Mouse (Mus musculus) cerebellum, adult 9-10 months (tissue): ENCODE measurements around the gene Hsd11b2.
A peak's percentile ranks its signal among the peaks of the same experiment; 100 is the strongest.

Experiments
- DNase-seq: peaks from one replicate; pipeline ENCODE4 v3.0.0; 2022

Gene Hsd11b2

DNA sequence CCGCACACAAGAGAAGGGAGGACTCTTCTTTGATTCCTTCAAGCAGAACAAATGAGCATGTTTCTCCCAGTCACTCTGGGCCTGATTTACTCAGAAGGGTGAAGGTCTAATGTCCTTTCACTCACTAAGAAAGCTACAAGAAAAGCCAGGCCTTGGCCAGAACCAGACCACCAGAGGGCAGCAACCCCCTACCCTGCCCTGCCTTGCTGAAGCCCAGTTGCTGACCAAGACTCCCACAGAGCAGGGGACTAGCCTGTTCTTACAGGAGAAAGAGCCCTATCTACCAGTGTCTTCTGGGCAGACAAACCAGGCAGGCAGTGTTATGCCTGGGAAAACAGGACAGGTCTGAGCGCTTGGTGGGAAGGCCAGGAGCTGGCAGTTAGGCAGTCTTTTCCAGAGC lies 34.2 kb upstream of the Hsd11b2 start:
- DNase-seq = no peak

DNA sequence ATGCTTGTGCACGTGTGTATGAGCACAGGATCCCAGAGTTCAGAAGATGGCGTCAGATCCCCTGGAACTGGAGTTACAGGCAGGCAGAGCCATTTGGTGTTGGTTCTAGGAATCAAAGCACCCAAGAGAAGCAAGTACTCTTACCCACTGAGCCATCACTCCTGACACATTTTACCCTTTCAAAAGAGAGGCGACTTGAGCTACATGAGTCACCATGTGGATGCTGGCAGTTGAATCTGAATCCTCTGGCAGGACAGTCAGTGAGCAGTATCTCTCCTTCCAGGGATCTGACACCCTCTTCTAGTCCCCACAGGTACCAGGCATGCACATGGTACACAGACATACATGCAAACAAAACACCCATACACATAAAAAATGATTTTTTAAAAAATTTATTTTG lies 30.5 kb upstream of the Hsd11b2 start:
- no peak for DNase-seq

DNA sequence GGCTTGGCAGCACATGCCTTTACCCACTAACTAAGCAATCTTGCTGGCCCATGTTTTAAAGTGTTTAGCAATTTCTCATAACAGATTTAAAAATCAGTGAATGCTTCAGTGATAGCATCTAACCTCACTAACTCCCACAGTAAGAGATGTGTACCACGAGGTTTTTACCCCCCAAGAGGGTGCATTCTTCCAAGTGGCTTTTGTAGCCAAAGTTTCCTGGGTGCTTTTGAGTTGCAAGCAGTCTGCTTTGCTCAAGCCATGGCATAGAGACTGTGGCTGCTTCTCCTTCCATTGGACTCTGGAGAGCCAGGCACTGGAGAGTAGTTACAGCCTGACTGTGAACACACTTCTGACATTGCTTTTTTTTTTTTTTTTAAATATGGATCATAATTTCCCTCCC lies 29.3 kb upstream of the Hsd11b2 start:
- no peak for DNase-seq

DNA sequence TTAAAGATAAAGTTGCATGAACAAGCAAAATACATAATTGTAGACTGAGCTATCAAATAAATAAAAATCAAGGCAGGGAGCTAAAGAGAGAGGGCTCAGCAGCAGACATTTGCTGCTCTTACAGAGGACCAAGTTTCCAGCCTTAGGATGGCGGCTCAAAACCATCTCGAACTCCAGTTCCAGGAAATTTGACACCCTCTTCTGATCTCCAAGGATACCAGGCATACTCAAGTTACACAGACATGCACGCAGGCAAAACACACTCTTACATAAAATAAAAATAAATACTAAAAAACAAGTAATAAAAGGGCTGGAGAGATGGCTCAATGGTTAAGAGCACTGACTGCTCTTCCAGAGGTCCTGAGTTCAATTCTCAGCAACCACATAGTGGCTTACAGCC lies 25.1 kb upstream of the Hsd11b2 start:
- no peak for DNase-seq

DNA sequence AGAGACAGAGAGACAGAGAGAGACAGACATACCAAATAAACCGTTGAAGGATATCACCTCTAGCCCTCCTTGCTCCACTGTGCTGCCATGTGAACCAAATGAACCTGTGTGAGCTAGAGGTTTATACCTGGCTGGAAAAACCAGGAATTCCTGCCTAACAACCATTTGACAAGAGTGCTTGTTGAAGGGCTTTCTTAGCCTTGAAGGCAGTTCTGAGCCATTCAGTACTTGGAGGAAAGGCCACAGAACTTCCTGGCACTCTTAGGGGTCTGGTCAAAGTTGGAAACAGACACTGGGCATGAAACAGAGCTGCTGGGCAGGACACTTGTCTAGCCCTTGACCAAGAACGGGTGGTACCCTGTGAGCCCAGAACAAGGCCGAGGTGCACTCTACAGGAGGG lies 24.0 kb upstream of the Hsd11b2 start:
- DNase-seq = no peak

DNA sequence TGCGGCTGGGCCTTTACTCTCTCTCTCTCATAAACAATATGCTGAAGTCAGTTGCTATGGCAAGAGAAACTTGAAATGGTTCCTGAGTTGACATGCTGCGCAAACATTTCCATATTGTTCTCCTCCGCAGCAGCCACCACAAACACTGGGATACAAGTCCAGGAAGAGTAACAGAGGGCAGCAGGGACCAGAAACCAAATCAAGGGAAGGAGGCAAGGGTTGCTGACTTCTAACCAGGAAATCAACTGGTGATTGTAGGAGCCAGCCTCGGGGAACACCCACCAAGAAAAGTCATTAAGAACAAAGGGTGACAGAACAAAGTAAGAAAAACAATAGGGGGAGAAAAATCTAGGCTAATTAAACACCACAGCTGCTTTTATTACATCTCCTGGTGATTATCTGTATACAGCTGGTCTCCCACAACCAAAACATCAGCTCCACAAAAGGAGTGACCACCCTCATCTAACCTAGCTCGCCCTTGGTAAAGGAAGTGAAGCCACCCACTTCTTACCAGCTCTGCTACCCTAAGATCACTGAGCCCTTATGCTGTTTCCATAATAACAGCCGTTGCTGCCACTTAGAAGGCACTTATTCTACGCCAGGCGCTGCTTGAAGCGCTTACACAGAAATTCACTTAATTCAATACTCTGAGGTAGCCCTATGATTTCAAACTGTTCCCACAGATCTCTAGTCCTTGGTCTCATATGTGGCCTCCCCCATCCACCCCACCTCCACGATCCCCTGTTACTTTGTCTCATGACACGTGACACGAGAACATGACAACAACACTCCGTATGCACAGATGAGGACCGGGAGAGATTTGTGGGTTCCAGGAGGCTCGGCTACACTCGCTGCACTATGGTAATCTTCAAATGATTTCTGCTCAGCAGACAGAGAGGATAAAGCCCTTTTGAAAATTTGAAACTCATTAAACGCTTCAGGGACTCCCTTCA lies 22.9 kb upstream of the Hsd11b2 start:
- DNase-seq = no peak

DNA sequence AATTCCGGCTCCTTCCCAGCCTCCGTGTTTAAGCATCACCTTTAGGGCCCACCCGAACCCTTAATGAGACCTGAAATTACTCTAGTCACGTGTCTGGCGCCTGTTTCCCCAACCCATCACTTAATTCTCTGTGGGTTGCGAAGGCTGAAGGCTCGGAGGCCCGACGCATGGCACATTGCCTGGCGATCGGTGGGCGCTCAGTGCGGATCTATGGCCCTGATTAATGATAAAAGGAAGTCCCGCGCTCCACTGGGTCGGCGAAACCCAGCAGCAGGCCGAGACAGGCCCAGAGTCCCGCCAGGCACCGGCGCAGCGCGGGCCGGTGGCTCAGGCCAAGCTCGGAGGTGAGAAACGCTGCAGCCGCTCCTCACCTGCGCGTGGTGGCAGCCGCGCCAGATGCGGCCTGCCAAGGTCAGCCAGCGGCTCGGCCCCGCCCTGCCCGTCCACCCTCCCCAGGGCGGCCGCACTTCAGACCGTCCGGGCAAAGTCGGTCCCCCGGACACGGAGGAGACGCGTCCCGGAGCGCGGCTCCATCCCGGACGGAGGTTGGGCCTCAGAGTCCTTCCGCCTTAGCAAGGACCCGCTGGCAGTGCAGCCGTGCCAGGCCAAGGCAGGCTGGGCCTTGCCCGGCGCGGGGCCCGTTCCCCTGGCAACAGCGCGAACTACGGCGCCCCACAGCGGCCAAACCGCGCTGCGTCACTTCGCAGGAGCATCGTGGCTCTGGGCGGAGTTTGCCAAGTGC lies 21.9 kb upstream of the Hsd11b2 start, which contains the start of gene Zdhhc1:
TSS of gene Zdhhc1 (minus strand) at position 464 of the 742 bp plus-strand sequence.
- peak; percentile 87 for DNase-seq

DNA sequence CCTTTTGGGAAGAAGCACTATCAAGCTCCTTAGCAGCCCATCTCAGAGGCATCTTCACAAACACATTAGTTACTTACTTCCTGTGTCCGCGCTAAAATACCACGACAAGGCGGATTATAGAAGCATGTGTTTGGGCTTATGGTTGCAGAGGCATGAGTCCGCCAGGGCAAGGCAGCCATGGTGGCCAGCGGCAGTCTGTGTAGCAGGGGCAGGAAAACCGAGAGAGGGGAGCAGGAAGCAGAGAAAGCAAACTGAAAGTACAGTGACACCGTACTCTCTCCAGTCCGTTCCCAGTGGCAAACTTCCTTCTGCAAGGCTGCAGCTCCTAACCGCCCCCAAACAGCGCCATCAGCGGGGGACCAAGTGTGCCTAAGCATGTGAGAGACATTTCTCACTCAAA lies 18.8 kb upstream of the Hsd11b2 start:
- no peak for DNase-seq

DNA sequence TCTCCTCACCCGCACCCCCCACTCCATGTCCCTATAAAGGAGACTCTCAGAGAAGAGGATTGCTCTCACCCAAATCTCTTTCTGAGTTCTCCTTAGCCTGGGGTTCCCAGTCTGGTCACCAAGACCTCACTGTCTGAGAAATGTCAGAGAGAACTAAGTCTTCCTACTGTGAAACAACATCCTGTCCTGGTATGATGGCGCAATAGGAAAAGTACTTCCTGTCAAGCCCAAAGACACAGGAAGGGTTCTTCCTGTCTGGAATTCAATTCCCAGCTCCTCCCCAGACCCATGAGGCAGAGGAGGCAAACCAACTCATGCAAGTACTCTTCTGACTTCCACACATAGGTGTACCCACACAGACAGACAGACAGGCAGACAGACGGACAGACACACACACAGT lies 13.9 kb upstream of the Hsd11b2 start:
- no peak for DNase-seq

DNA sequence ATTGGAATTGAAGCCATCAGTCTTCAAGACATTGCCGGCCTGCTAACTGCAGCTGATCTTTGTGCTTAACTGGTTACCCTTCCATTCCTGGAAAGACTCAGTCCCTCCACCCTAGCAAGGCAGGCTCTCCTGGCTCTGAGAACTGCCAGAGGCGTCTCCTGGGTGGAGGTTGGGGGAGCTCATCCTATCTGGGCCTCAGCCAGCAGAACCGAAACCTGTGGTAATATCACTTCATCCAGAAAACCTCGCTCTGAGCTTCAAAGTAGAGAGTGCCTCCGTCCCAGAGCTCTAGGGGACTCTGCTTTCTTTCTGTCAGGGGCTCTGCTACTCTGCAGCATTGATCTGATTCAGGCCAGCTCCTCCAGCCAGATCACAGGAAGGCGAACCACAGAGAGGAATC lies 11.6 kb upstream of the Hsd11b2 start:
- DNase-seq = no peak

DNA sequence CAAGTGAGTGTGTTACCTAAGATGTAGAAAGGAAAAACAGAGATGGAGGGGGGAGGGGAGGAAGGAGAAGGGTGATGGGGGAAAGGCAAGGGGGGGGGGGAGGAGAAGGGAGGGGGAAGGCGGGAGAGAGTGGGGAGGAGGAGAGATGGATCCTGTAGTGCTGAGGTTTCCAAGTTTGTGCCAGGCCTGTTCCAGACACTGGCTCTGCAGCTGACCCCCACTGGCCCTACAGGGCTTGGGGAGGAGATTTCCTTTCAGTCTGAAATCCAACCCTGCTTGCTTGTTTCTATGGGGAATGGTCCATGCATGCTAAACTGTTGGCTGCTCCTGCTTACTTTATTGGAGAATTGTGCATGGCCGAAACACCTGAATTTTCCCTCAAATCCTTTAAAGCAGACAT lies 9.8 kb upstream of the Hsd11b2 start:
- DNase-seq = no peak

DNA sequence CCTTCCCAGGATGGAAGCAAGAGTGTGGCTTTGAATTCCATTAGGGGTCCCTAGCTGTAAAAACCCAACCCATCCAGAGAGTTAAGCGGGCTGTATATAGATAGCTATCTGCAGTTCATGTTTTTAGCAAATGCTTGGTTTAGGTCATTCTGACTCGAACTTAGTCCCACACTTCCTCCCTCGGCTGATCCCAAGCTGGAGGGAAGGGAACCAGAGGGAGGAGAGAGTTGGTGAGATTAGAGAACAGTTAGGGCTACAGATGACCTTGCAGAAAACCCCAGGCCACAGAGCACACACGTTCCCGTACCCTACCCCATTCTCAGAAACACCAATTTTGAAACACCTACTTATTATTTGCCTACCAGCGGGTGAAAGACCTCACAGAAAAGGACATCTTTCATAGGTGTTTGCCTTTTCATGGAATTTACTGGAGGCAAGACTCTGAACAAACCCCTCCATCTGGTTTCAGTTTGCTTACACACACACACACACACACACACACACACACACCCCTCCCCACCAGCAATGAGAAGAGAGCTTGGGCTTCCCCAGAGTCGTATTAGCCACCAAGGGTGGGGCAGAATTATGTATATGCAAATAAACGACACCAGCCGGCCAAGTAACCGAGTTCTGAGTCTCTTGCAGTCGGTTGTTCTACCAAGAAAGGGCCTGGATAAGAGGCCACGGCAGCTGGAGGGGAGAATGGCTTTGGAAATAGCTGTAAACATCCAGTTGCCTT lies 8.4 kb upstream of the Hsd11b2 start:
- DNase-seq = no peak

DNA sequence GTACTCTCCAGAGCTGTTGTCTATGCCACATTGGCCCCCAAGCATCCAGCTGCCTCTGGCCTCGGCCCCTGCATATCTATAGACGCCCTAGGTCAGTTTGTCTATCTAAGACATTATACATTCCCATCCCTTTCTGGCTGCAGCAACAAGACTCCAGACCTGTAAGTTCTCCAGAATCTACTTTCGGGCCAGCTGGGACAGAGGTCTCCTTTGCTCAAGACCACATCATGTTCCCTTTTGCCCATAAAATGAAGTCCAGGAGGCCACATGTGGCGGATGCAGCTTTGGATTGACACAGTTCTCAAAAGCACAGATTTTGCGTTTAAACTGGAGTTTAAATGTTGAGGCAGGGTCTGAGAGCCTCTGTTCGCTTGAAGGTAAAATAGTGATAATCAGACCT lies 4.4 kb upstream of the Hsd11b2 start:
- no peak for DNase-seq

DNA sequence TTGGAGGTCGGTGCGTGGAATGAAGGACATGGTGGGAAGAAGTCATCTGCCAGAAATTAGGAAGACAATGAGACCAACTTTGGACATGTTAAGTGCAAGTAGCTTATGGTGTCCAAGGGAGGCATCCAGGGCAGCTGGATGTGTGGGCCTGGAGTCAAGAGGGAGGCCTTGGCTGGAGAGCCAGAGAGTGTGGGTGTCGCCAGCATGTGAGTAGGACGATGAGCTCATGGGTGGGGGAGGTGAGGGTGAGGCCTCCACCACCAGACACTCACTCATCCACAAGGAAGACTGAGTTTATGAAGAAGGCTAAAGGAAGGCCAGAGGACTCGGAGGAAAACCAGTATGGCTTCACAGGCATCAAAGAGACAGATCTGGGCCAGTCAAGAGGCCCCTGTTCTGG lies 3.9 kb upstream of the Hsd11b2 start:
- DNase-seq = no peak

DNA sequence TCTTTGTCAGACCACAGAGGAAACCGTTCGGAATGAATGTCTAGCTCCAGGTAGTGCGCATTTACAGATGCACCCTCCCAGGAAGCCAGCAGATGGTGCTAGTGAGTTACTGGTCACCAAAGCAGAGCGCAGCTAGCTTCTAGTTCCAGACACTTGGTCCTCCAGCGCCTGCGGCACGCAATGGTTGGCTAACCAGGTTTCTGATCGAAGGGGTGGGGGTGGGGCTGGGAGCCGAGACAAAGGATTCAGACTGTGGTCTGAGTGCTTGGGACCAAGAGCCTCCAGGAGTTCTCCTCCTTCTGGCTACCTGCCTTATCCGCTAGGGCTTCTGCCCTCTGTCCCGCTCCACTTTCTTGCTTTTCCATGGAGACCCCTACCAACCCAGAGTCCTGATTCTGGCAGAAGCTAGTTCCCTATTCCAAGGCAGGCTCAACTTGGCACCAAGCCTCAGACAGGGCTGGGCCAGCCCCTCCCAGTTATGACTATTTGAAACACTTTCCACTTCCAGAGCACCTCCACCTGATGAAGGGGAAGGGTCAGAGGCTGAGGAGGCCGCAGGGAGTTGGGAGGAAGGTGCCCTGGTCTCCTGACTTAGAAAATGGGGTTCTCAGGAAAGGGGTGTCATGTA lies 2.4 kb upstream of the Hsd11b2 start:
- DNase-seq = peak; percentile 85

DNA sequence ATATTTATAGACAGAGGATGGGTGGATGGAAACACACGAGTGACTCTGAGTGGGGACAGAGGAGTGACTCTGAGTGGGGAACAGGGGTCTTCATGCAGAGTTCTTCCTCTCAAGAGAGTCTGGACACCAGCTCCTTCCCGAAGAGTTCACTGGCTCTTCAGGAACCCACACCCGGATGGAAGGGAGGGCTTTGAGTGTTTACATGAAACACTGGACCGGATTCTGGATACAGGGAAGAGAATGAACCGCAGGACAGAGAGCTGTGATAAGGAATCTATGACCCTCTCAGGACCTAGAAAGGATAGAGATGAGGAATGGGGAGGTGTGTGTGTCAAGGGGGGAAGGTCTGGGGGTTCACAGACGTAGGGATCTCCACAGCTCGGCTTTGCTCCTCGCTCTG lies 1.2 kb upstream of the Hsd11b2 start:
- no peak for DNase-seq

DNA sequence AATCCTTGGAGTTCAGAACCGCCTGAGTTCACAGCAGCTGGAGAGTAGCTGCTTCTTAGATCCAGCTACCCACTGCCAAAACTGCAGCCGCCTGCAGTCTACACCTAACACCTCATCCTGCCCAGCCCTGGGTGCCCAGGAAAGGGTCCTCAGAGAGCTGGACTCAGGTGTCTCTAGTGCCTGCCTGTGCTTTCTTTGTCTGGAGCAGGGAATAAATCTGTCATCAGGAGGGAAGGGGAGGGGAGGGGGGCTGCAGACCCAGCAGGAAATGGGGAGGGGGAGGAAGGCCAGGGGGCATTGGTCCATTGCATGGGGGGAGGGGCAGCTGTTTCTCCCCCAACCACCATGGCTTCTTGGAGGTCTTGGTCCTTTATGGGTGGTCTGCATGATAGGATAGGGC lies 1.0 kb downstream of the Hsd11b2 start:
- DNase-seq = no peak

DNA sequence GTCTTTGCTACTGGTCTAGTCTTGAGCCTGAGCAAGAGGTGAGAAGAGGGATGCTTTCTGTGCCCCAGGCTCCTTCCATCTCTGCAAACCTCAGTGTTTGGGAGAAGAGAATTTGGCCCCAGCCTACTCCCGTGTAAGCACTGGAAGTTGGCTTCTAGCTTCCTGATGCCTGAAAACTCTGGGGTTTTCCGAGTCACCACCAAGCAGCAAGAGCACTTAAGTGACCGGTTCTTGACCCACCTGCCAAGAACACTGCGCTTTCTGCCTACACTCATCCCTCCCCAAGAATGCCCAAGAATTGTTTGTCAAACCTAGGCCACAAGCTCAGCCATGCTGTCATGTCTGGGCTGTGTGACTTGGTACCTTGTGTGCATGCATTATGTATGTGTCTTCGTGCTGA lies 2.0 kb downstream of the Hsd11b2 start:
- DNase-seq = no peak

DNA sequence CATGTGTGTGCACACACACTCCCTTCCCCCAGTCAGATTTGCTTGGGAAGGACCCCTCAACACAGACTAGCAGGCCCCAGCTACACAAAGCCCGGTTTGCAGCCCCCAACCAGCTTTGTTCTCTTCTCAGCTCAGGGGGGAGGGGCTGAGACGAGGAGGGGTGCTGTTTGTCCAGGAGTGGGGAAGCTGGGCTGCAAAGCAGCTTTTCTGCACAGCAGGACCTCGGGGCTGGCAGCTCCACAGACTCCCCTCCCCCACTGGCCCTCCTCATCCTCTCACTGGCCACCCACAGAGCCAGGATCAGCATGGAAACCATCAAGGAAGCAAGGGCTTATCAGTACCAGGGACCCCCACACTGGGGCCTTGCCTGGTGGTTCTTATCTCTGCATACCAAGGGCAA lies 2.5 kb downstream of the Hsd11b2 start:
- no peak for DNase-seq

DNA sequence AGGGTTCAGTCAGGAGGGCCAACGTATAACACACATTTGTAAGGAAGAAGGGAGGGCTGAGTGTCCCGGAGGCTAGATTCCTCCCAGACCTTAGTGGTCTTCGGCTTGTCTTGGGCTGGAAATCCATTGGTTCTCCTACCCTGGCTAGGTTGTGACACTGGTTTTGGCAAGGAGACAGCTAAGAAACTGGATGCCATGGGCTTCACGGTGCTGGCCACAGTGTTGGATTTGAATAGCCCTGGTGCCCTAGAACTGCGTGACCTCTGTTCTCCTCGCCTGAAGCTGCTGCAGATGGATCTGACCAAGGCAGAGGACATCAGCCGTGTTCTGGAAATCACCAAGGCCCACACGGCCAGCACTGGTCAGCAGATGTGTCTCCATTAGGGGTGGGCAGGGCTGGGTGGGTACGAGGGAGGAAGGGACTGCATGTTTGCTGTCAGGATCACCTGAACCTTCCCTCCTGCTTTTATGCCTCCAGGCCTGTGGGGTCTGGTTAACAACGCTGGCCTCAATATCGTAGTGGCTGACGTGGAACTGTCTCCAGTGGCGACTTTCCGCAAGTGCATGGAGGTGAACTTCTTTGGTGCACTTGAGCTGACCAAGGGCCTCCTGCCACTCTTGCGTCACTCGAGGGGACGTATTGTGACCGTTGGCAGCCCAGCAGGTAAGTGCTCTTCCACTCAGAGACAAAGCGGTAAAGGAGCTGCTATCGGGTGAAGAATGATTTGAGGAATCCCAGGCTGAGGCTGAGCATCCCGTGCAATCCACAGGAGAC lies 3.6 kb downstream of the Hsd11b2 start:
- no peak for DNase-seq

DNA sequence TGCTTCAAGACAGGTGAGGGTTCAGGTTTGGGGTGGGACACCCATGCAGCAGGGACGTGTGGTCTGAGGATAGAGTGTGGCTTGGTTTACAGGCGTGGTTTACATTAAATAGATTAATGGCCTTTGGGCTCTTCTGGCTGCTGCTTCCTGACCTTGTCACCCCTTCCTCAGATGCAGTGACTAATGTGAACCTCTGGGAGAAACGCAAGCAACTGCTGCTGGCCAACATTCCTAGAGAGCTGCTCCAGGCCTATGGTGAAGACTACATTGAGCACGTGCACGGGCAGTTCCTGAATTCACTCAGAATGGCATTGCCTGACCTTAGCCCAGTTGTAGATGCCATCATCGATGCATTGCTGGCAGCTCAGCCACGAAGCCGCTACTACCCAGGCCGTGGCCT lies 4.3 kb downstream of the Hsd11b2 start:
- no peak for DNase-seq

DNA sequence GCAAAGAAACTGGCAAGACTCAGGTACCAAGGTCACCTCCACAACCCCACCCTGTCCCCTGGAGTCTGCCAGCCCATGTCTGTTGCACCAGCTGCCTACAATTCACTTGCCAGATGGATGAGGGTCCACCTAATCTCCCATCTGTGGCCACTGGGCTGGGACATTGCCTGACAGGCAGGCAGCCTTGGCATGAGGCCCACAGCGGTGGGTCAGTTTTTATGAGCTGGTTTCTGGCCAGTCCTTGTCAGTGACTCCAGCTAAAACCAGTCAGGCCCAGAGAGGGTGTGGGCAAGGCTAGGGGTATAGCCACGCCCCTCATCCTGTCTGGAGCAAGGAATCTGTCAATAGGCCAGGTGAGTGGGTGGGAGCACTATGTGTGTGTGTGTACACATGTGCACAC lies 8.6 kb downstream of the Hsd11b2 start:
- no peak for DNase-seq
